Mouse (Mus musculus): ENCODE measurements at regions not wholly inside any gene's neighbourhood (a gene's known extent, or its start where the extent isn't known, plus 50 kb on each side); places are given as distances from the start of the nearest gene placed in this dataset.

GRCm38 (mm10) chr1:76535522-76535956 lies 979.3 kb downstream of the Epha4 start:
- Histone ChIP-seq H3K4me3 (ENCODE audit: insufficient read depth, poor library complexity, severe bottlenecking) (no peak overlapping the region), H3ac (ENCODE audit: control insufficient read depth, insufficient read length, low read depth) (no peak overlapping the region), H3K27me3 (ENCODE audit: control insufficient read depth, insufficient read depth, insufficient read length) (no peaks in the 10 kb centered on the region), H3K79me3 (ENCODE audit: low read depth) (no peaks in the 10 kb centered on the region), H3K79me2 (ENCODE audit: control insufficient read depth, insufficient read depth) (no peaks in the 10 kb centered on the region), H3K36me3 (ENCODE audit: control insufficient read depth, insufficient read depth) (no peaks in the 10 kb centered on the region)
- TF ChIP-seq MYOG (IDR thresholded peaks at IDR 0.05; ENCODE audit: control insufficient read depth, extremely low read depth, insufficient read length) (no peak), FOSL1 (IDR thresholded peaks at IDR 0.05; ENCODE audit: insufficient read depth, low read length, poor library complexity, severe bottlenecking) (no peak), CTCF (IDR thresholded peaks at IDR 0.05; ENCODE audit: control insufficient read depth, insufficient read depth, insufficient read length) (no peak), MAX (IDR thresholded peaks at IDR 0.05) (no peak), CEBPB (IDR thresholded peaks at IDR 0.05; ENCODE audit: low read depth) (no peak), USF1 (IDR thresholded peaks at IDR 0.05; ENCODE audit: low read depth) (no peak), MYOD1 (IDR thresholded peaks at IDR 0.05; ENCODE audit: control insufficient read depth, insufficient read length, low read depth) (no peak)

- Histone ChIP-seq H3K27me3 (ENCODE audit: control insufficient read depth, insufficient read depth, insufficient read length) (no peaks in the 10 kb centered on the region), H3K79me2 (ENCODE audit: control insufficient read depth, insufficient read depth) (no peaks in the 10 kb centered on the region), H3K4me3 (ENCODE audit: insufficient read depth, poor library complexity, severe bottlenecking) (no peak overlapping the region), H3K36me3 (ENCODE audit: control insufficient read depth, insufficient read depth) (no peaks in the 10 kb centered on the region), H3ac (ENCODE audit: control insufficient read depth, insufficient read length, low read depth) (no peak overlapping the region), H3K79me3 (ENCODE audit: low read depth) (no peaks in the 10 kb centered on the region)
- no peak for TF ChIP-seq USF1 (IDR thresholded peaks at IDR 0.05; ENCODE audit: low read depth)
- TF ChIP-seq MAX (IDR thresholded peaks at IDR 0.05) = no peak
- no peak for TF ChIP-seq MYOD1 (IDR thresholded peaks at IDR 0.05; ENCODE audit: control insufficient read depth, insufficient read length, low read depth)
- no peak for TF ChIP-seq MYOG (IDR thresholded peaks at IDR 0.05; ENCODE audit: control insufficient read depth, extremely low read depth, insufficient read length)
- TF ChIP-seq CTCF (IDR thresholded peaks at IDR 0.05; ENCODE audit: control insufficient read depth, insufficient read depth, insufficient read length) = no peak
- no peak for TF ChIP-seq CEBPB (IDR thresholded peaks at IDR 0.05; ENCODE audit: low read depth)
- TF ChIP-seq FOSL1 (IDR thresholded peaks at IDR 0.05; ENCODE audit: insufficient read depth, low read length, poor library complexity, severe bottlenecking) = no peak
Observed at GRCm38 (mm10) chr1:76540529-76540928, 974.4 kb downstream of the Epha4 start.

- no peak for TF ChIP-seq CEBPB (IDR thresholded peaks at IDR 0.05; ENCODE audit: low read depth)
- TF ChIP-seq MYOD1 (IDR thresholded peaks at IDR 0.05; ENCODE audit: control insufficient read depth, insufficient read length, low read depth) = no peak
- no peak for TF ChIP-seq MAX (IDR thresholded peaks at IDR 0.05)
- TF ChIP-seq FOSL1 (IDR thresholded peaks at IDR 0.05; ENCODE audit: insufficient read depth, low read length, poor library complexity, severe bottlenecking) = no peak
- no peak for TF ChIP-seq MYOG (IDR thresholded peaks at IDR 0.05; ENCODE audit: control insufficient read depth, extremely low read depth, insufficient read length)
- TF ChIP-seq CTCF (IDR thresholded peaks at IDR 0.05; ENCODE audit: control insufficient read depth, insufficient read depth, insufficient read length) = no peak
- TF ChIP-seq USF1 (IDR thresholded peaks at IDR 0.05; ENCODE audit: low read depth) = no peak
- Histone ChIP-seq H3K79me2 (ENCODE audit: control insufficient read depth, insufficient read depth) (no peaks in the 10 kb centered on the region), H3K4me3 (ENCODE audit: insufficient read depth, poor library complexity, severe bottlenecking) (no peak overlapping the region), H3K79me3 (ENCODE audit: low read depth) (no peaks in the 10 kb centered on the region), H3K36me3 (ENCODE audit: control insufficient read depth, insufficient read depth) (no peaks in the 10 kb centered on the region), H3K27me3 (ENCODE audit: control insufficient read depth, insufficient read depth, insufficient read length) (no peaks in the 10 kb centered on the region), H3ac (ENCODE audit: control insufficient read depth, insufficient read length, low read depth) (no peak overlapping the region)
Observed at GRCm38 (mm10) chr1:76550876-76551275, 964.0 kb downstream of the Epha4 start.

- TF ChIP-seq USF1 (IDR thresholded peaks at IDR 0.05; ENCODE audit: low read depth) (no peak), MYOG (IDR thresholded peaks at IDR 0.05; ENCODE audit: control insufficient read depth, extremely low read depth, insufficient read length) (no peak), CEBPB (IDR thresholded peaks at IDR 0.05; ENCODE audit: low read depth) (no peak), MAX (IDR thresholded peaks at IDR 0.05) (no peak), FOSL1 (IDR thresholded peaks at IDR 0.05; ENCODE audit: insufficient read depth, low read length, poor library complexity, severe bottlenecking) (no peak), CTCF (IDR thresholded peaks at IDR 0.05; ENCODE audit: control insufficient read depth, insufficient read depth, insufficient read length) (no peak), MYOD1 (IDR thresholded peaks at IDR 0.05; ENCODE audit: control insufficient read depth, insufficient read length, low read depth) (no peak)
- Histone ChIP-seq H3K27me3 (ENCODE audit: control insufficient read depth, insufficient read depth, insufficient read length) (no peaks in the 10 kb centered on the region), H3K36me3 (ENCODE audit: control insufficient read depth, insufficient read depth) (no peaks in the 10 kb centered on the region), H3ac (ENCODE audit: control insufficient read depth, insufficient read length, low read depth) (no peak overlapping the region), H3K79me2 (ENCODE audit: control insufficient read depth, insufficient read depth) (no peaks in the 10 kb centered on the region), H3K4me3 (ENCODE audit: insufficient read depth, poor library complexity, severe bottlenecking) (no peak overlapping the region), H3K79me3 (ENCODE audit: low read depth) (no peaks in the 10 kb centered on the region)
Observed at GRCm38 (mm10) chr1:76559441-76559840, 955.4 kb downstream of the Epha4 start.

GRCm38 (mm10) chr1:76575487-76575886 lies 939.4 kb downstream of the Epha4 start:
- Histone ChIP-seq H3ac (ENCODE audit: control insufficient read depth, insufficient read length, low read depth) (no peak overlapping the region), H3K27me3 (ENCODE audit: control insufficient read depth, insufficient read depth, insufficient read length) (no peaks in the 10 kb centered on the region), H3K36me3 (ENCODE audit: control insufficient read depth, insufficient read depth) (no peaks in the 10 kb centered on the region), H3K4me3 (ENCODE audit: insufficient read depth, poor library complexity, severe bottlenecking) (no peak overlapping the region), H3K79me2 (ENCODE audit: control insufficient read depth, insufficient read depth) (no peaks in the 10 kb centered on the region), H3K79me3 (ENCODE audit: low read depth) (no peaks in the 10 kb centered on the region)
- TF ChIP-seq MYOG (IDR thresholded peaks at IDR 0.05; ENCODE audit: control insufficient read depth, extremely low read depth, insufficient read length) (no peak), CTCF (IDR thresholded peaks at IDR 0.05; ENCODE audit: control insufficient read depth, insufficient read depth, insufficient read length) (no peak), MAX (IDR thresholded peaks at IDR 0.05) (no peak), MYOD1 (IDR thresholded peaks at IDR 0.05; ENCODE audit: control insufficient read depth, insufficient read length, low read depth) (no peak)

GRCm38 (mm10) chr1:76585921-76586320 lies 929.0 kb downstream of the Epha4 start:
- TF ChIP-seq USF1 (IDR thresholded peaks at IDR 0.05; ENCODE audit: low read depth) (no peak), FOSL1 (IDR thresholded peaks at IDR 0.05; ENCODE audit: insufficient read depth, low read length, poor library complexity, severe bottlenecking) (no peak), MYOG (IDR thresholded peaks at IDR 0.05; ENCODE audit: control insufficient read depth, extremely low read depth, insufficient read length) (no peak), CEBPB (IDR thresholded peaks at IDR 0.05; ENCODE audit: low read depth) (no peak)
- no peak overlapping the region for H3K4me3 ChIP-seq (ENCODE audit: insufficient read depth, poor library complexity, severe bottlenecking)
- no peaks in the 10 kb centered on the region for H3K36me3 ChIP-seq (ENCODE audit: control insufficient read depth, insufficient read depth)
- no peaks in the 10 kb centered on the region for H3K79me3 ChIP-seq (ENCODE audit: low read depth)
- H3K27me3 ChIP-seq (ENCODE audit: control insufficient read depth, insufficient read depth, insufficient read length) = no peaks in the 10 kb centered on the region
- no peaks in the 10 kb centered on the region for H3K79me2 ChIP-seq (ENCODE audit: control insufficient read depth, insufficient read depth)
- no peak overlapping the region for H3ac ChIP-seq (ENCODE audit: control insufficient read depth, insufficient read length, low read depth)

All from C2C12 (cell line).